Mouse (Mus musculus) frontal cortex, postnatal 25 days (tissue): ENCODE measurements at regions not wholly inside any gene's neighbourhood (a gene's known extent, or its start where the extent isn't known, plus 50 kb on each side); places are given as distances from the start of the nearest gene placed in this dataset.

Experiments used
- DNase-seq, 2 experiments: peaks; one replicate each; pipeline ENCODE4 v3.0.0; 2022; ENCODE audit warnings: low spot score in 2 of 2

- no peak for DNase-seq
Measured at GRCm38 (mm10) chr8:18311597-18311996, 666.5 kb downstream of the Defb40 start.

- DNase-seq = no peak
Measured at GRCm38 (mm10) chr8:18310927-18311326, 667.1 kb downstream of the Defb40 start.

- no peak for DNase-seq
Measured at GRCm38 (mm10) chr8:18287536-18288237, 690.4 kb downstream of the Defb40 start.

- no peak for DNase-seq
Measured at GRCm38 (mm10) chr8:18279932-18280331, 698.1 kb downstream of the Defb40 start.

- DNase-seq = peak in 1 of 2 experiments; percentile 8
Measured at GRCm38 (mm10) chr8:18268301-18268700, 709.8 kb downstream of the Defb40 start.

- no peak for DNase-seq
Measured at GRCm38 (mm10) chr8:18258287-18258961, 719.6 kb downstream of the Defb40 start.

GRCm38 (mm10) chr8:18246299-18246698 is 731.8 kb downstream of the Defb40 start:
- no peak for DNase-seq

GRCm38 (mm10) chr8:18217599-18217998 is 760.5 kb downstream of the Defb40 start:
- DNase-seq = no peak

- DNase-seq = no peak
Measured at GRCm38 (mm10) chr8:18217192-18217591, 760.9 kb downstream of the Defb40 start.

GRCm38 (mm10) chr8:18216516-18216915 is 761.5 kb downstream of the Defb40 start:
- DNase-seq = no peak

- DNase-seq = no peak
Measured at GRCm38 (mm10) chr8:18210067-18210466, 768.0 kb downstream of the Defb40 start.

- DNase-seq = no peak
Measured at GRCm38 (mm10) chr8:18208658-18209057, 769.4 kb downstream of the Defb40 start.

GRCm38 (mm10) chr8:18187486-18187885 is 790.6 kb downstream of the Defb40 start:
- DNase-seq = no peak

- no peak for DNase-seq
Measured at GRCm38 (mm10) chr8:18175544-18176092, 802.4 kb downstream of the Defb40 start.

GRCm38 (mm10) chr8:18158619-18159018 is 819.4 kb downstream of the Defb40 start:
- DNase-seq = no peak

GRCm38 (mm10) chr8:18115333-18116044 is 862.6 kb downstream of the Defb40 start:
- no peak for DNase-seq

- DNase-seq = no peak
Measured at GRCm38 (mm10) chr8:18113262-18113661, 864.8 kb downstream of the Defb40 start.

GRCm38 (mm10) chr8:18109480-18109879 is 868.6 kb downstream of the Defb40 start:
- no peak for DNase-seq

- no peak for DNase-seq
Measured at GRCm38 (mm10) chr8:18106827-18107226, 871.2 kb downstream of the Defb40 start.

- DNase-seq = no peak
Measured at GRCm38 (mm10) chr8:18065456-18065855, 912.6 kb downstream of the Defb40 start.

GRCm38 (mm10) chr8:18059526-18059925 is 918.5 kb downstream of the Defb40 start:
- DNase-seq = no peak

- no peak for DNase-seq
Measured at GRCm38 (mm10) chr8:18021196-18021595, 956.9 kb downstream of the Defb40 start.
